Mouse (Mus musculus): ENCODE measurements around the gene Thy1. TPM values are rescaled to one million over a fixed set of nuclear protein-coding genes. Genes with fewer than 3 reads are reported as not detected.

Gene Thy1
- polyA plus RNA-seq, 1 experiment: 36.1 TPM

DNA sequence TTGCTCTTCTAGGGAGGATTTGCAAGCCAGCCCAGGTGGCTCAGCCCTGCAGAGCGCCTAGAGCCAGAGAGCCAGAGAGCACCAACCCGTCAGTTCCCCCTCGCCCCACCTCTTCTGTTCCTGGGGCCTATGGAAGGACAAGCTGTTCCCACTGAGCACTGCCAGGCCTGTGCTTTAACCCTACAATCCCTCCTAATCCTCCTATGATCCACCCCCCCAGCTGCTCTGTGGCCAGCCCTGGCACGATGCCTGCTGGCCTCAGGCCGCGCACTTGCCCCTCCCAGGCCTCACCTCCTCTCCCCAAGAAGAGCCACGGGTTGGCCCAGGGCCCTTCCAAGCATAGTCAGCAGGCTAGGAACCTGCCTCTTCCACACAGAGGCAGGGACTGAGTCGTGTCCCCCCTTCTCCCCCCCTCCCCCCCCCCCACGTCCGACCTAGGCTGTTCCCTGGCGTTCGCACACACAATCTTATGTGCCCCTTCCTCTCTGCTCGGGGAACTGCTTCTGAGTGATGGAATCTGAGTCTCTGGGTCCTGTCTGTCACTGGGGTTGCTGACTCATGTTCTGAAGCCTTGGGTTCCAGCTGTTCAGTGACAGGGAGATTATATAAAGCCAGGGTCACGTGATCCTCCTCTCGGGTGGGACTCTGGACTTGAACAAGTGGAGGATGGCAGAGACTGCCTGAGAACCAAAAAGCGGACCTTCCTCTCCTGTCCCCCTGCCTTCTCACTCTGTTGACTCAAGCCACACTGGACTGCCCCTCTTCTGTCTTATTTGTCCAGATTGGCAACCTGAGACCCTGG lies 36.0 kb downstream of the Thy1 start:
- H3K27ac ChIP-seq (ENCODE audit: control insufficient read depth, insufficient read depth, low read depth, low read length, poor library complexity): no peak overlapping the region
- H3K4me1 ChIP-seq (ENCODE audit: control insufficient read depth, insufficient read depth, low read length): peaks cover 8% of the 10 kb centered on the region
- TF ChIP-seq POLR2A (IDR thresholded peaks at IDR 0.05; ENCODE audit: borderline replicate concordance, control insufficient read depth, low read depth, low read length) (no peak), CTCF (IDR thresholded peaks at IDR 0.05; ENCODE audit: control insufficient read depth, insufficient read depth, low read length) (no peak)
- H3K4me3 ChIP-seq (replicated peaks; ENCODE audit: control insufficient read depth, low read depth, low read length): no peak overlapping the region
- WGBS: 23% methylated on average over 16 of the region's 16 CpGs

DNA sequence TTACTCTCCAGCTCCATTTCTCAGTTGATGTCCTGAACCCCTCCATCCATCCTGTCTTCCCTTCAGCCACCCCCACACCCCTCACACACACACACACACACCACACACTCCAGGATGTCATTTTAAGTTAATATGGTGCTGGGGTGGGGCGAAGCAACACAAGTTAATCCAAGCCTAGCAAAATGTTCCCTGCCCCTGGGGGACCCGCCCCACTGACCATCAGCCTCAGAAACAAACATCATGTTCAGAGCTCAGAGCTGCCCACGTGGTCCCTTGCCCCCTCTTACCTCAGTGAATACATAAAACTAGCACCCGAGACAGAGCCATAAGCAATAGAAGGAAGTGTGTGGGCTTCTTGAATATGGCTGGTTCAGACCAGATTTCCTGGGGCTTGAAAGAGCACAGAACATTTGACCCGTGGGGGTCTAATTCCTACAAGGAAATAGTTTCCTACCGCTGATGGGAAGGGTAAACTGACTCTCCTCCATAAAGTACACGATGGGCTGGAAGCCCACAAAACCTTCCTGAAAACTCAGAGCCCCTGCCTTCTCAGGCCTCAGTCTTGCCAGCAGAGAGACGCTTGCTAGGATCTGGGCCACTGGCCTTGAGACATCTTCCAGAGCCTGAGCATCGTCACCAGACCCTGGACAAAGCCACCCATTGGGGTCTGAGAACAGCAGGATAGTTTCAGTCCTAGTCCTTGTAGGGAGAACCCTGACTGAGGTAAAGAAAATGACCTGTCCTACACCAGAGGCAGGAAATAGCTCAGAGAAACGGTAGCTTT lies 37.0 kb downstream of the Thy1 start:
- H3K4me3 ChIP-seq (replicated peaks; ENCODE audit: control insufficient read depth, low read depth, low read length): no peak overlapping the region
- H3K27ac ChIP-seq (ENCODE audit: control insufficient read depth, insufficient read depth, low read depth, low read length, poor library complexity): no peak overlapping the region
- TF ChIP-seq CTCF (IDR thresholded peaks at IDR 0.05; ENCODE audit: control insufficient read depth, insufficient read depth, low read length) (no peak), POLR2A (IDR thresholded peaks at IDR 0.05; ENCODE audit: borderline replicate concordance, control insufficient read depth, low read depth, low read length) (no peak)
- WGBS: 42% methylated on average over 10 of the region's 10 CpGs
- peaks cover 8% of the 10 kb centered on the region for H3K4me1 ChIP-seq (ENCODE audit: control insufficient read depth, insufficient read depth, low read length)

DNA sequence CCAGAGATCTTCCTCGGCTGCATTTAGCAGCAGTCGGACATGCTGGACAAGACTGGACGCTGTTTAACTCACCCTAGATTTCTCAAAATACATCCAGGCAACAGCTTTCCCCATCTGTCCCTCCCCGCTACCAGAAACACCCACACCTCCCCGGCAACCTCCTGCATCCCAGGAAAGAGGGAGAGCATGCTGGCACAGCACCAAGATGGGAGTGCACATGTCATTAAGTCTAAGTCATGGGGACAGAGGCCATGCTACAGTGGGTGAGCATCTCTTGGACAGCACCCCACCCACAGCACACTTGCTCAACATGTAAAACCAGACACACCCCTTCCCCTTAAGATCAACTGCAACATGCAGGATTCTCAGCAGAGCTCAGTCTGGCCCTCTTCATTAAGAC lies 37.8 kb downstream of the Thy1 start:
- H3K27ac ChIP-seq (ENCODE audit: control insufficient read depth, insufficient read depth, low read depth, low read length, poor library complexity): no peak overlapping the region
- H3K4me1 ChIP-seq (ENCODE audit: control insufficient read depth, insufficient read depth, low read length): peaks cover 8% of the 10 kb centered on the region
- TF ChIP-seq POLR2A (IDR thresholded peaks at IDR 0.05; ENCODE audit: borderline replicate concordance, control insufficient read depth, low read depth, low read length) (no peak), CTCF (IDR thresholded peaks at IDR 0.05; ENCODE audit: control insufficient read depth, insufficient read depth, low read length) (no peak)
- no peak overlapping the region for H3K4me3 ChIP-seq (replicated peaks; ENCODE audit: control insufficient read depth, low read depth, low read length)
- WGBS: 68% methylated on average over 5 of the region's 5 CpGs

DNA sequence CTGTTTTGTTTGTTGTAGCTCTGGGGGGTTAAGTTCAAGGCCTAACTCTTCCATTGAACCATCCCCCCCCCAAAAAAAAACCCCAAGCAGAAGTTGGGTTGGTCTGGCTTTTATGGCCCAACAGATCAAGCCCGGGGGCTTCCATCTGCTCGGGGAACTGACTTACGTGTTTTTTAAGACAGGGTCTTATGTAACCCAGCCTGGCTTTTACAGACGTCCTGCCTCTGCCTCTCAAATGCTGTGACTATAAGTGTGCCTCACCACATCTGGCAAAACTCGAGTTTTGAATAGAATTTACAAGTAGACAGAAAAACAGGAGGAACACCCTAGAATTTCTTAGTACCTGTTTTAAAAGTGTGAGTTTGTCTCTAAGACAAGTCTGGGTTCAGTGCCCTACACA lies 38.4 kb downstream of the Thy1 start:
- TF ChIP-seq POLR2A (IDR thresholded peaks at IDR 0.05; ENCODE audit: borderline replicate concordance, control insufficient read depth, low read depth, low read length) (no peak), CTCF (IDR thresholded peaks at IDR 0.05; ENCODE audit: control insufficient read depth, insufficient read depth, low read length) (no peak)
- H3K4me3 ChIP-seq (replicated peaks; ENCODE audit: control insufficient read depth, low read depth, low read length): no peak overlapping the region
- WGBS: 39% methylated on average over 5 of the region's 5 CpGs
- peaks cover 8% of the 10 kb centered on the region for H3K4me1 ChIP-seq (ENCODE audit: control insufficient read depth, insufficient read depth, low read length)
- no peak overlapping the region for H3K27ac ChIP-seq (ENCODE audit: control insufficient read depth, insufficient read depth, low read depth, low read length, poor library complexity)

GRCm38 (mm10) chr9:44082266-44082665 lies 39.1 kb downstream of the Thy1 start:
- no peak for TF ChIP-seq POLR2A (IDR thresholded peaks at IDR 0.05; ENCODE audit: borderline replicate concordance, control insufficient read depth, low read depth, low read length)
- no peak for TF ChIP-seq CTCF (IDR thresholded peaks at IDR 0.05; ENCODE audit: control insufficient read depth, insufficient read depth, low read length)
- WGBS: 83% methylated on average over 5 of the region's 5 CpGs
- Histone ChIP-seq H3K4me3 (replicated peaks; ENCODE audit: control insufficient read depth, low read depth, low read length) (no peak overlapping the region), H3K27ac (ENCODE audit: control insufficient read depth, insufficient read depth, low read depth, low read length, poor library complexity) (no peak overlapping the region), H3K4me1 (ENCODE audit: control insufficient read depth, insufficient read depth, low read length) (peaks cover 8% of the 10 kb centered on the region)

- 15% methylated on average over 23 of the region's 23 CpGs for WGBS
- Histone ChIP-seq H3K4me1 (ENCODE audit: control insufficient read depth, insufficient read depth, low read length) (peaks cover 10% of the 10 kb centered on the region), H3K4me3 (replicated peaks; ENCODE audit: control insufficient read depth, low read depth, low read length) (no peak overlapping the region), H3K27ac (ENCODE audit: control insufficient read depth, insufficient read depth, low read depth, low read length, poor library complexity) (no peak overlapping the region)
- TF ChIP-seq CTCF (IDR thresholded peaks at IDR 0.05; ENCODE audit: control insufficient read depth, insufficient read depth, low read length) (no peak), POLR2A (IDR thresholded peaks at IDR 0.05; ENCODE audit: borderline replicate concordance, control insufficient read depth, low read depth, low read length) (no peak)
Measured at GRCm38 (mm10) chr9:44083392-44084121, 40.4 kb downstream of the Thy1 start.

GRCm38 (mm10) chr9:44084236-44084635 lies 41.1 kb downstream of the Thy1 start:
- no peak for TF ChIP-seq POLR2A (IDR thresholded peaks at IDR 0.05; ENCODE audit: borderline replicate concordance, control insufficient read depth, low read depth, low read length)
- TF ChIP-seq CTCF (IDR thresholded peaks at IDR 0.05; ENCODE audit: control insufficient read depth, insufficient read depth, low read length): no peak
- Histone ChIP-seq H3K27ac (ENCODE audit: control insufficient read depth, insufficient read depth, low read depth, low read length, poor library complexity) (no peak overlapping the region), H3K4me3 (replicated peaks; ENCODE audit: control insufficient read depth, low read depth, low read length) (no peak overlapping the region), H3K4me1 (ENCODE audit: control insufficient read depth, insufficient read depth, low read length) (peaks cover 12% of the 10 kb centered on the region)
- 2% methylated on average over 14 of the region's 14 CpGs for WGBS
